Mouse (Mus musculus): ENCODE data around the gene Tgfb1.

Gene Tgfb1

GRCm38 (mm10) chr7:25676085-25676781 lies 10.6 kb upstream of the Tgfb1 start:
- peak; percentile 95 for DNase-seq

- DNase-seq, result no peak
Observed at GRCm38 (mm10) chr7:25677013-25677412, 9.8 kb upstream of the Tgfb1 start.

- peak; percentile 24 for DNase-seq
Observed at GRCm38 (mm10) chr7:25679971-25680370, 6.8 kb upstream of the Tgfb1 start.

- DNase-seq, result peak; percentile 98
Observed at GRCm38 (mm10) chr7:25680514-25681258, 6.1 kb upstream of the Tgfb1 start, which contains the start of gene B9d2. Gene B9d2 (plus strand): TSS chr7:25680780.

- no peak for DNase-seq
Observed at GRCm38 (mm10) chr7:25681341-25682231, 5.2 kb upstream of the Tgfb1 start.

GRCm38 (mm10) chr7:25683474-25684180 lies 3.2 kb upstream of the Tgfb1 start:
- peak; percentile 49 for DNase-seq

- no peak for DNase-seq
Observed at GRCm38 (mm10) chr7:25684659-25685058, 2.1 kb upstream of the Tgfb1 start.

- DNase-seq, result no peak
Observed at GRCm38 (mm10) chr7:25685926-25686470, 804 bp upstream of the Tgfb1 start.

GRCm38 (mm10) chr7:25687811-25688401 lies 1.1 kb downstream of the Tgfb1 start:
- peak; percentile 52 for DNase-seq

- DNase-seq, result peak; percentile 79
Observed at GRCm38 (mm10) chr7:25688810-25689586, 2.2 kb downstream of the Tgfb1 start.

- DNase-seq, result no peak
Observed at GRCm38 (mm10) chr7:25689603-25690021, 2.8 kb downstream of the Tgfb1 start.

GRCm38 (mm10) chr7:25690051-25690450 lies 3.2 kb downstream of the Tgfb1 start:
- DNase-seq, result no peak

- no peak for DNase-seq
Observed at GRCm38 (mm10) chr7:25694104-25694503, 7.3 kb downstream of the Tgfb1 start.

GRCm38 (mm10) chr7:25699851-25700250 lies 13.0 kb downstream of the Tgfb1 start:
- no peak for DNase-seq

GRCm38 (mm10) chr7:25700732-25701131 lies 13.9 kb downstream of the Tgfb1 start:
- no peak for DNase-seq

- DNase-seq, result no peak
Observed at GRCm38 (mm10) chr7:25702350-25702749, 15.5 kb downstream of the Tgfb1 start.

- DNase-seq, result no peak
Observed at GRCm38 (mm10) chr7:25703793-25704494, 17.1 kb downstream of the Tgfb1 start.

- DNase-seq, result no peak
Observed at GRCm38 (mm10) chr7:25704716-25705364, 18.0 kb downstream of the Tgfb1 start.

- DNase-seq, result peak; percentile 48
Observed at GRCm38 (mm10) chr7:25705801-25706251, 19.0 kb downstream of the Tgfb1 start.

Data from kidney, adult 9 months (tissue).